Mouse (Mus musculus) CD4-positive naive resting alpha-beta T cell, adult 76 days (primary cell): ENCODE measurements around the gene Olfr1303. TPM values are rescaled to one million over a fixed set of nuclear protein-coding genes. Genes with fewer than 3 reads are reported as not detected.

Experiments used
- total RNA-seq: library from RNA; stranded (reverse); gene quantifications from one replicate; pipeline ENCODE4 v1.2.4, GENCODE M21; 2023

Gene Olfr1303
- total RNA-seq: not detected

GRCm38 (mm10) chr2:111820240-111820639 is at the start of gene Olfr1303:
TSS of gene Olfr1303 (minus strand) at chr2:111820340.

DNA sequence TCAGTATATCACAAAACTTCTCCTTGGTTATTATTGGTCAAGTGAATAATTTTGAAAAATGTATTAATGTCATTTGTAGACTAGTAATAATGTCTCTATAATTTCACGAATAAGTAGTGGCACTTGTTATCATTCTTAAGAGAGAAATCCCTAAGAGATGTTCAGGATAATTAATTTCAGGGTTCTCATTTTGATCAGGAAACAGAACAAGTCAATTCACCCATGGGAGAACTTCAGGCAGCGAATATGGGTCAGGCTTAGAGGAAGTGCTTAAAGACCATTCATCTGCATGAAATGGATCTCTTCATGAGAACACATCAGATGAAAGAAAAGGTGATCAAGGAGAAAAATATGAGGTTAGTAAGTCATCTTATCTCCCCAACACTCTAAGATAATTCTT is 43.0 kb downstream of the Olfr1303 start, which contains the start of gene Olfr1302:
TSS of gene Olfr1302 (plus strand) at position 301 of the 400 bp plus-strand sequence.

Other genes with a start within 250 kb of the Olfr1303 start
- not detected for gene Olfr1297, start 193.8 kb downstream of the Olfr1303 start, total RNA-seq
- not detected for gene Olfr1298, start 171.1 kb downstream of the Olfr1303 start, total RNA-seq
- not detected for gene Olfr1299, start 158.9 kb downstream of the Olfr1303 start, total RNA-seq
- gene Olfr1301, start 69.3 kb downstream of the Olfr1303 start, total RNA-seq: not detected
- not detected for gene Olfr1302, start 42.9 kb downstream of the Olfr1303 start, total RNA-seq
- not detected for gene Olfr1305, start 56.8 kb upstream of the Olfr1303 start, total RNA-seq
- gene Olfr1306, start 95.9 kb upstream of the Olfr1303 start, total RNA-seq: not detected
- 0.12 TPM for gene Olfr1307, start 129.1 kb upstream of the Olfr1303 start, total RNA-seq
- gene Olfr1308, start 144.6 kb upstream of the Olfr1303 start, total RNA-seq: not detected
- gene Olfr1309, start 169.9 kb upstream of the Olfr1303 start, total RNA-seq: not detected
- not detected for gene Olfr1310, start 192.4 kb upstream of the Olfr1303 start, total RNA-seq
- not detected for gene Olfr1311, start 204.1 kb upstream of the Olfr1303 start, total RNA-seq
- gene Olfr1312, start 229.9 kb upstream of the Olfr1303 start, total RNA-seq: not detected